Mouse (Mus musculus): ENCODE measurements around the gene Prdm11. TPM values are rescaled to one million over a fixed set of nuclear protein-coding genes. Genes with fewer than 3 reads are reported as not detected.

Prdm11 gene
- polyA plus RNA-seq, 1 experiment: 68.8 TPM

- TF ChIP-seq GATA1 (IDR thresholded peaks at IDR 0.05; ENCODE audit: low read length): no peak
Observed at GRCm38 (mm10) chr2:92987901-92988631, 57.9 kb downstream of the Prdm11 start.

GRCm38 (mm10) chr2:92987108-92987618, 58.8 kb downstream of the Prdm11 start:
- no peak for TF ChIP-seq GATA1 (IDR thresholded peaks at IDR 0.05; ENCODE audit: low read length)

GRCm38 (mm10) chr2:92985600-92985999, 60.4 kb downstream of the Prdm11 start:
- no peak for TF ChIP-seq GATA1 (IDR thresholded peaks at IDR 0.05; ENCODE audit: low read length)

GRCm38 (mm10) chr2:92985171-92985570, 60.8 kb downstream of the Prdm11 start:
- no peak for TF ChIP-seq GATA1 (IDR thresholded peaks at IDR 0.05; ENCODE audit: low read length)

- no peak for TF ChIP-seq GATA1 (IDR thresholded peaks at IDR 0.05; ENCODE audit: low read length)
Observed at GRCm38 (mm10) chr2:92984321-92985108, 61.5 kb downstream of the Prdm11 start.

- peak; percentile 98 for TF ChIP-seq GATA1 (IDR thresholded peaks at IDR 0.05; ENCODE audit: low read length)
Observed at GRCm38 (mm10) chr2:92983273-92983620, 62.7 kb downstream of the Prdm11 start.

- TF ChIP-seq GATA1 (IDR thresholded peaks at IDR 0.05; ENCODE audit: low read length): no peak
Observed at GRCm38 (mm10) chr2:92982591-92983272, 63.2 kb downstream of the Prdm11 start.

GRCm38 (mm10) chr2:92980165-92980564, 65.8 kb downstream of the Prdm11 start:
- TF ChIP-seq GATA1 (IDR thresholded peaks at IDR 0.05; ENCODE audit: low read length): no peak

- TF ChIP-seq GATA1 (IDR thresholded peaks at IDR 0.05; ENCODE audit: low read length): no peak
Observed at GRCm38 (mm10) chr2:92975031-92975790, 70.8 kb downstream of the Prdm11 start.

GRCm38 (mm10) chr2:92973646-92974045, 72.3 kb downstream of the Prdm11 start:
- no peak for TF ChIP-seq GATA1 (IDR thresholded peaks at IDR 0.05; ENCODE audit: low read length)

GRCm38 (mm10) chr2:92972071-92972470, 73.9 kb downstream of the Prdm11 start:
- TF ChIP-seq GATA1 (IDR thresholded peaks at IDR 0.05; ENCODE audit: low read length): no peak

GRCm38 (mm10) chr2:92971536-92971935, 74.4 kb downstream of the Prdm11 start:
- no peak for TF ChIP-seq GATA1 (IDR thresholded peaks at IDR 0.05; ENCODE audit: low read length)

GRCm38 (mm10) chr2:92971069-92971468, 74.9 kb downstream of the Prdm11 start:
- TF ChIP-seq GATA1 (IDR thresholded peaks at IDR 0.05; ENCODE audit: low read length): no peak

- no peak for TF ChIP-seq GATA1 (IDR thresholded peaks at IDR 0.05; ENCODE audit: low read length)
Observed at GRCm38 (mm10) chr2:92967839-92968166, 78.2 kb downstream of the Prdm11 start.

GRCm38 (mm10) chr2:92967032-92967838, 78.7 kb downstream of the Prdm11 start:
- TF ChIP-seq GATA1 (IDR thresholded peaks at IDR 0.05; ENCODE audit: low read length): no peak
